Mouse (Mus musculus): ENCODE results near the gene Tmigd3. TPM values are rescaled to one million over a fixed set of nuclear protein-coding genes. Genes with fewer than 3 reads are reported as not detected.
A peak's percentile ranks its signal among the peaks of the same experiment; 100 is the strongest.
"Not testable (repeated sequence)": the region's sequence is repeated elsewhere in the genome, so short reads cannot be mapped to it uniquely, and the experiment has no call there.

The Tmigd3 gene
- total RNA-seq, 2 experiments from 2014 or later: not detected

- DNase-seq (ENCODE audit: extremely low spot score in 1 of 2, low spot score in 1 of 2): peak; percentile 79 to 90
Observed at GRCm38 (mm10) chr3:105899394-105900147, 28.9 kb downstream of the Tmigd3 start.

GRCm38 (mm10) chr3:105900266-105900665, 29.6 kb downstream of the Tmigd3 start:
- no peak for DNase-seq (ENCODE audit: extremely low spot score in 1 of 2, low spot score in 1 of 2)

GRCm38 (mm10) chr3:105900716-105901115, 30.0 kb downstream of the Tmigd3 start:
- DNase-seq (ENCODE audit: extremely low spot score in 1 of 2, low spot score in 1 of 2): no peak

- DNase-seq (ENCODE audit: extremely low spot score in 1 of 2, low spot score in 1 of 2): no peak
Observed at GRCm38 (mm10) chr3:105901468-105901867, 30.8 kb downstream of the Tmigd3 start.

GRCm38 (mm10) chr3:105904213-105904612, 33.5 kb downstream of the Tmigd3 start:
- DNase-seq (ENCODE audit: extremely low spot score in 1 of 2, low spot score in 1 of 2): no peak

GRCm38 (mm10) chr3:105904721-105905120, 34.0 kb downstream of the Tmigd3 start:
- DNase-seq (ENCODE audit: extremely low spot score in 1 of 2, low spot score in 1 of 2): no peak

GRCm38 (mm10) chr3:105907956-105908655, 37.4 kb downstream of the Tmigd3 start:
- DNase-seq (ENCODE audit: extremely low spot score in 1 of 2, low spot score in 1 of 2): no peak

GRCm38 (mm10) chr3:105908976-105909375, 38.3 kb downstream of the Tmigd3 start:
- no peak for DNase-seq (ENCODE audit: extremely low spot score in 1 of 2, low spot score in 1 of 2)

GRCm38 (mm10) chr3:105910519-105911190, 40.0 kb downstream of the Tmigd3 start:
- no peak for DNase-seq (ENCODE audit: extremely low spot score in 1 of 2, low spot score in 1 of 2)

- no peak for DNase-seq (ENCODE audit: extremely low spot score in 1 of 2, low spot score in 1 of 2)
Observed at GRCm38 (mm10) chr3:105912097-105912880, 41.6 kb downstream of the Tmigd3 start.

- no peak for DNase-seq (ENCODE audit: extremely low spot score in 1 of 2, low spot score in 1 of 2)
Observed at GRCm38 (mm10) chr3:105913839-105914681, 43.4 kb downstream of the Tmigd3 start.

- DNase-seq (ENCODE audit: extremely low spot score in 1 of 2, low spot score in 1 of 2): no peak
Observed at GRCm38 (mm10) chr3:105915281-105915680, 44.6 kb downstream of the Tmigd3 start.

GRCm38 (mm10) chr3:105916455-105916854, 45.8 kb downstream of the Tmigd3 start:
- DNase-seq (ENCODE audit: extremely low spot score in 1 of 2, low spot score in 1 of 2): not testable (repeated sequence)

GRCm38 (mm10) chr3:105917656-105918354, 47.1 kb downstream of the Tmigd3 start:
- no peak for DNase-seq (ENCODE audit: extremely low spot score in 1 of 2, low spot score in 1 of 2)

- no peak for DNase-seq (ENCODE audit: extremely low spot score in 1 of 2, low spot score in 1 of 2)
Observed at GRCm38 (mm10) chr3:105918355-105918745, 47.6 kb downstream of the Tmigd3 start.

- DNase-seq (ENCODE audit: extremely low spot score in 1 of 2, low spot score in 1 of 2): not testable (repeated sequence)
Observed at GRCm38 (mm10) chr3:105920743-105921142, 50.0 kb downstream of the Tmigd3 start.

GRCm38 (mm10) chr3:105921959-105922358, 51.3 kb downstream of the Tmigd3 start:
- no peak for DNase-seq (ENCODE audit: extremely low spot score in 1 of 2, low spot score in 1 of 2)

GRCm38 (mm10) chr3:105924616-105925015, 53.9 kb downstream of the Tmigd3 start:
- DNase-seq (ENCODE audit: extremely low spot score in 1 of 2, low spot score in 1 of 2): no peak
